Mouse (Mus musculus) forebrain, embryonic 10.5 days (tissue): ENCODE data around the gene Adcy3. TPM values are rescaled to one million over a fixed set of nuclear protein-coding genes. Genes with fewer than 3 reads are reported as not detected.

ENCODE experiments used
- polyA plus RNA-seq: library from polyadenylated mRNA; unstranded; fragments of >200 nt; fragmentation: Nextera tagmentation; extraction: Ambion mirVana; gene quantifications from 2 replicates; pipeline ENCODE4 v1.2.1, GENCODE M21; 2016

Gene Adcy3
- polyA plus RNA-seq, 1 experiment from 2014 or later = 4.7 TPM

Other genes with a start within 250 kb of the Adcy3 start
- gene Pomc, start 178.2 kb upstream of the Adcy3 start, polyA plus RNA-seq = 6.1 and 9.1 TPM in 2 replicates
- 7.7 and 8.7 TPM in 2 replicates for gene Efr3b, start 94.2 kb upstream of the Adcy3 start, polyA plus RNA-seq
- gene Dnajc27, start 50.5 kb upstream of the Adcy3 start, polyA plus RNA-seq = 11.8 and 12.1 TPM in 2 replicates
- gene Ptrhd1, start 100.9 kb downstream of the Adcy3 start, polyA plus RNA-seq = 6.5 and 6.6 TPM in 2 replicates
- gene Cenpo, start 101.2 kb downstream of the Adcy3 start, polyA plus RNA-seq = 20.6 and 22.2 TPM in 2 replicates